Mouse (Mus musculus): ENCODE data around the gene Gtf2i.

GRCm38 (mm10) chr5:134295277-134296050 lies 19.1 kb downstream of the Gtf2i start:
- no peak for TF ChIP-seq POLR2A (IDR thresholded peaks at IDR 0.05; ENCODE audit: borderline replicate concordance, extremely low read depth, insufficient read depth, insufficient read length, poor library complexity, severe bottlenecking)
- no peak for TF ChIP-seq CTCF (IDR thresholded peaks at IDR 0.05; ENCODE audit: borderline replicate concordance, extremely low read depth, insufficient read depth, insufficient read length)

All from brain, embryonic 14.5 days (tissue).